Mouse (Mus musculus) heart, embryonic 14.5 days (tissue): ENCODE measurements around the gene Tcf7l1. TPM values are rescaled to one million over a fixed set of nuclear protein-coding genes. Genes with fewer than 3 reads are reported as not detected.
A peak's percentile ranks its signal among the peaks of the same experiment; 100 is the strongest.

Experiments used
- ATAC-seq: fragments of 200-750 bp; cut with Nextera tagmentation; 2 replicates; pipeline ENCODE4 v1.8.0; 2017; ENCODE audit warnings: low read depth, moderate TSS enrichment; ENCODE audit not compliant: insufficient number of reproducible peaks, insufficient read depth, low FRiP score
- H3K27ac ChIP-seq, 2 experiments: fragments of 200-500 bp in 1 of 2; fragments of 300-500 bp in 1 of 2; sonication (generic) in 1 of 2; replicated peaks in 1 of 2; 2 replicates each; pipeline ENCODE4 v1.5.1; 2012 to 2014; ENCODE audit warnings: low read depth in 2 of 2, low read length in 2 of 2, control low read depth in 1 of 2, mild to moderate bottlenecking in 1 of 2, mixed read lengths in 1 of 2; ENCODE audit not compliant: control insufficient read depth in 1 of 2, insufficient read depth in 1 of 2
- H3K27me3 ChIP-seq: fragments of 300-500 bp; sonication (generic); 2 replicates; pipeline ENCODE4 v1.6.1; 2014; ENCODE audit warnings: mild to moderate bottlenecking, low read length, control low read depth; ENCODE audit not compliant: control insufficient read depth, insufficient read depth
- H3K36me3 ChIP-seq: fragments of 300-500 bp; sonication (generic); 2 replicates; pipeline ENCODE4 v1.6.1; 2014; ENCODE audit warnings: mild to moderate bottlenecking, control low read depth, low read length, mixed read lengths; ENCODE audit not compliant: control insufficient read depth, insufficient read depth
- H3K4me1 ChIP-seq, 2 experiments: fragments of 200-500 bp in 1 of 2; fragments of 300-500 bp in 1 of 2; sonication (generic) in 1 of 2; 2 replicates each; pipeline ENCODE4 v1.6.1; 2012 to 2014; ENCODE audit warnings: low read length in 2 of 2, control low read depth in 1 of 2, mixed read lengths in 1 of 2; ENCODE audit not compliant: control insufficient read depth in 2 of 2, insufficient read depth in 2 of 2
- H3K4me2 ChIP-seq: fragments of 300-500 bp; sonication (generic); 2 replicates; pipeline ENCODE4 v1.6.1; 2014; ENCODE audit warnings: mild to moderate bottlenecking, low read length
- H3K4me3 ChIP-seq, 2 experiments: fragments of 200-500 bp in 1 of 2; fragments of 300-500 bp in 1 of 2; sonication (generic) in 1 of 2; 2 replicates each; pipeline ENCODE4 v1.5.1; 2012 to 2014; ENCODE audit warnings: low read length in 2 of 2, mild to moderate bottlenecking in 2 of 2, control low read depth in 1 of 2, low read depth in 1 of 2, moderate library complexity in 1 of 2; ENCODE audit not compliant: control insufficient read depth in 1 of 2, insufficient read depth in 1 of 2
- H3K9ac ChIP-seq: fragments of 300-500 bp; sonication (generic); 2 replicates; pipeline ENCODE4 v1.6.1; 2014; ENCODE audit warnings: mild to moderate bottlenecking, low read length
- H3K9me3 ChIP-seq: fragments of 300-500 bp; sonication (generic); 2 replicates; pipeline ENCODE4 v1.6.1; 2016; ENCODE audit warnings: low read length, control low read depth; ENCODE audit not compliant: control insufficient read depth
- WGBS: fragments of 180-500 bp; shearing (Covaris S2); extraction: QIAGEN DNeasy Blood & Tissue Kit; methylation state at CpG from one replicate; pipeline ENCODE4 v1.1.7; 2014; 5-methylcytosine and 5-hydroxymethylcytosine counted together
- polyA plus RNA-seq: library from polyadenylated mRNA; unstranded; fragments of >200 nt; fragmentation: Nextera tagmentation; extraction: Ambion mirVana; gene quantifications from 2 replicates; pipeline ENCODE4 v1.2.1, GENCODE M21; 2014

The Tcf7l1 gene
- polyA plus RNA-seq, 1 experiment from 2014 or later = 17.4 TPM

DNA sequence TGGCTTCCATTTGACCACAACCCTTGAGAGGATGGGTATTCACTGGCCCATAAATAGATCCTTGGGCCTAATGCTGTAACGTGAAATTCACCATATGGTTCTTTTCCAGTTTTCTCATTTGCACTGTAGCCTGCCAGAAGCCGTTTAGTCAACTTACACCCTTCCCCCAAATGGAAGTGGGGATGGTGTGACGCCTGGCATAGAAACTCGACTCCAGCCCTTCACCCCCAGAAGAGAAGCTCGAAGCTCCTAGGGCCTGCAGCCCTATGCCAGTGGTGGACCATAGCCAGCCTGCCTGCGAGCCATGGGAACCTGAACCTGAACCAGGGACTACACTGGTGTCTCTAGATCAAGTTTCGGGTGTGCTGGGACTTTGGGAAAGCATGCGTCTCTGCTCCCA lies 99.1 kb downstream of the Tcf7l1 start:
- Histone ChIP-seq H3K4me2 (no peak overlapping the region), H3K36me3 (no peaks in the 10 kb centered on the region), H3K9me3 (no peaks in the 10 kb centered on the region), H3K27ac (no peak overlapping the region), H3K27me3 (no peaks in the 10 kb centered on the region), H3K4me3 (no peak overlapping the region), H3K4me1 (peaks cover 33 to 45% of the 10 kb centered on the region in 2 experiments), H3K9ac (no peak overlapping the region)
- 81% methylated on average over 8 of the region's 8 CpGs for WGBS
- no peak for ATAC-seq

DNA sequence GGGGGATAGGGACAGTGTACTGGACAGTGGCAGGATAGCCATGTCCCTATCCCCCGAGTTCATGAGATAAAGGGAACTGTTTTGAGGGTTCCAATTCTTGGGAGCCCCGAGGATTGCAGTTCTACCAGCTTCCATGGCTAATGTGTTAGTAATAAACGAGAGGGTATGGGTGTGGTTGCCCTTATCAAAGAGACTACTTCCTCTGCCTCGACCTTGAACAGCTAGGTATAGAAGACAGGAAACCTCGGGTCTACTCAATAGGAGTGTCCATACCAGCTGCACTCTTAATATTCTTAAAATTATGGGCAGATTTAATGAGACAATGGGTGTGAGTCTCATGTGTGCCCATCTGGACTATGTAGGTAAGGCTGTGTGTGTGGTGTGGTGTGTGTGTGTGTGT lies 100.0 kb downstream of the Tcf7l1 start:
- Histone ChIP-seq H3K4me2 (no peak overlapping the region), H3K4me1 (peaks cover 31 to 43% of the 10 kb centered on the region in 2 experiments), H3K36me3 (no peaks in the 10 kb centered on the region), H3K4me3 (no peak overlapping the region), H3K9me3 (no peaks in the 10 kb centered on the region), H3K9ac (no peak overlapping the region), H3K27me3 (no peaks in the 10 kb centered on the region), H3K27ac (no peak overlapping the region)
- ATAC-seq = no peak
- 66% methylated on average over 5 of the region's 5 CpGs for WGBS

GRCm38 (mm10) chr6:72685165-72685564 lies 103.9 kb downstream of the Tcf7l1 start:
- Histone ChIP-seq H3K27me3 (no peaks in the 10 kb centered on the region), H3K36me3 (no peaks in the 10 kb centered on the region), H3K4me3 (no peak overlapping the region), H3K27ac (peak overlapping the region; percentile 12 to 52), H3K4me1 (peaks cover 25 to 35% of the 10 kb centered on the region in 2 experiments), H3K4me2 (peak overlapping the region; percentile 9), H3K9me3 (no peaks in the 10 kb centered on the region), H3K9ac (no peak overlapping the region)
- 30% methylated on average over 9 of the region's 9 CpGs for WGBS
- peak; percentile 75; the same call in 1 of the 2 replicates for ATAC-seq

GRCm38 (mm10) chr6:72684260-72684805 lies 104.7 kb downstream of the Tcf7l1 start:
- no peaks in the 10 kb centered on the region for H3K9me3 ChIP-seq
- H3K27ac ChIP-seq = peak overlapping the region in 1 of 2 experiments; percentile 52; a peak in 2 of 4 replicates
- peaks cover 23 to 35% of the 10 kb centered on the region in 2 experiments for H3K4me1 ChIP-seq
- H3K36me3 ChIP-seq = no peaks in the 10 kb centered on the region
- no peak overlapping the region for H3K4me2 ChIP-seq
- ATAC-seq = no peak
- H3K9ac ChIP-seq = no peak overlapping the region
- H3K4me3 ChIP-seq = no peak overlapping the region
- no peaks in the 10 kb centered on the region for H3K27me3 ChIP-seq
- WGBS = 54% methylated on average over 4 of the region's 4 CpGs

- no peaks in the 10 kb centered on the region for H3K27me3 ChIP-seq
- no peak overlapping the region for H3K4me3 ChIP-seq
- no peak overlapping the region for H3K27ac ChIP-seq
- 76% methylated on average over 4 of the region's 4 CpGs for WGBS
- H3K4me2 ChIP-seq = no peak overlapping the region
- no peak overlapping the region for H3K9ac ChIP-seq
- no peak for ATAC-seq
- no peaks in the 10 kb centered on the region for H3K9me3 ChIP-seq
- H3K36me3 ChIP-seq = no peaks in the 10 kb centered on the region
- peaks cover 40 to 52% of the 10 kb centered on the region in 2 experiments for H3K4me1 ChIP-seq
Measured at GRCm38 (mm10) chr6:72682238-72682637, 106.8 kb downstream of the Tcf7l1 start.

DNA sequence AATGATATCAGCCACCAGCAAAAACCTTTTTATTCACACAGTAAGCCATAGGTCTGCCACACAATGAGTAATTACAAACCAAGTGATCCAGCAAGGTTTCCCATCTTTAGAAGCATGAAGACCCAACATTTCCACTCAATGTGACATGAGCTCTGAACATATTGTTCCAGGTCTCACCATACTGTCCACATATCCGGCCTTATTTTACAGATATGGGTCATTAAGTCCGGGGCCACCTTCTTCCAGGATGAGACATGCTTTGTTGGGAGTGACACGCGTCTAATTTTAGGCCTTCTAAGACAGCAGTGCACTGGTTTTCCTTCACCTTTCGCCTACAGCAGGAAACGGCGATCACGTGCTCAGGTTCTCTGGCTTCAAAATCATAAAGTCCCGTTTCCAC lies 108.1 kb downstream of the Tcf7l1 start:
- Histone ChIP-seq H3K27ac (peak overlapping the region in 1 of 2 experiments; percentile 33; a peak in 2 of 4 replicates), H3K4me1 (peaks cover 44 to 54% of the 10 kb centered on the region in 2 experiments), H3K4me3 (no peak overlapping the region), H3K36me3 (no peaks in the 10 kb centered on the region), H3K4me2 (no peak overlapping the region), H3K27me3 (no peaks in the 10 kb centered on the region), H3K9ac (no peak overlapping the region), H3K9me3 (no peaks in the 10 kb centered on the region)
- ATAC-seq = no peak
- WGBS = 65% methylated on average over 9 of the region's 9 CpGs

DNA sequence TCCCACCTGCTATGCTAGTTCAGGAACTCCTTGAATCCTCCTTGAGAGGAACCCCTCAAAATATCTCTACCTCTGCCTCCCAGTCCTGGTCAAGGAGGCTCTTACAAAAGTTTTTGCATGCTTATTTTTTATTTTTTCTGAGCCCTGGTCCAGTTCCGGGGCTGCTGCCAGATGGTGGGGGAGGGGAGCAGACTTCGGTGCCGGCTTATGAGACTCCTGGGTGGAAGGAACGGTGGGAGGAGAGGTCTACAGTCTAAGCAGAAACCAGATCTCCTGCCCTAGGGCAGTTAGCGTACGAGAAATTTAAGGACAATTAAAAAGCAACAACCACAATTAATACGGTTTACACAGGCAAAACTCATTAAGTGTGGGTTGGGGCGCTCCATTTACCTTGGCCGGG lies 110.4 kb downstream of the Tcf7l1 start:
- Histone ChIP-seq H3K9me3 (no peaks in the 10 kb centered on the region), H3K27me3 (no peaks in the 10 kb centered on the region), H3K36me3 (no peaks in the 10 kb centered on the region), H3K4me1 (peaks cover 32 to 38% of the 10 kb centered on the region in 2 experiments), H3K4me2 (no peak overlapping the region), H3K27ac (peak overlapping the region in 1 of 2 experiments; percentile 24; a peak in 2 of 4 replicates), H3K9ac (no peak overlapping the region), H3K4me3 (no peak overlapping the region)
- no peak for ATAC-seq
- WGBS = 54% methylated on average over 9 of the region's 9 CpGs
